Mouse (Mus musculus): ENCODE data around the gene Syt2.

DNA sequence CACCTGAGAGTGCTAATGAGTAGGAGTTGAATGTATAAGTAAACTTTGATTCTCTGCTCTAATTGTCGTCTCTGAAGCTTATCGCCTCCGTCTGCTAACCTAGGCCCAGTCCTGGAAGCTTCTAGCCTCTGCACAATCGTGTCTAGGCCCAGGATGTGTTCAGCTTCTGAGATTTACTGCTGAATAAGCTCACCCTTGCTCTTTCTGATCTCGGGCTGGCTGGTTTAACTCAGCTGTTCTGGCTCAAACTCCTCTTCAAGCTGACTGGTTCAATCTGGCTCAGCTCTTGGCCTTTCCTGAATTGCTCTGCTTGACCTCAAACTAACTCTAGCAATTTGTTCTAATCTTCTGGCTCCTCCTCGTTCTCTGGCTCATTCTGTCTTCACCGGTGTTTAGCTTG is 13.7 kb downstream of the Syt2 start:
- no peak for TF ChIP-seq POLR2A (IDR thresholded peaks at IDR 0.05; ENCODE audit: low read depth, low read length)
- TF ChIP-seq CTCF (IDR thresholded peaks at IDR 0.05; ENCODE audit: extremely low read depth, insufficient read depth, insufficient read length, insufficient replicate concordance): no peak

All from spleen, adult 2 months (tissue).